Mouse (Mus musculus) left cerebral cortex, adult 6 months (tissue): ENCODE measurements around the gene Adamts17. TPM values are rescaled to one million over a fixed set of nuclear protein-coding genes. Genes with fewer than 3 reads are reported as not detected.

ENCODE experiments used
- long read RNA-seq, 2 experiments: library from polyadenylated mRNA; unstranded; transcript quantifications; one replicate each; pipeline ENCODE4 v2.0.0; 2019 to 2020
- polyA plus RNA-seq: library from polyadenylated mRNA; unstranded; fragments of <200 nt; fragmentation: Nextera tagmentation; gene quantifications from 2 replicates; pipeline ENCODE4 v1.2.3, GENCODE M21; 2021

Adamts17 gene
- polyA plus RNA-seq, result 1.6 and 1.8 TPM in 2 replicates
- long read RNA-seq, experiment 1, partial matches to known transcripts, result 3 of 9 reads
- long read RNA-seq, experiment 1, other reads (novel, unspliced or antisense), result 5 of 9 reads
- long read RNA-seq, experiment 2, partial matches to known transcripts, result 1 of 4 reads
- long read RNA-seq, experiment 2, other reads (novel, unspliced or antisense), result 3 of 4 reads

GRCm38 (mm10) chr7:66839463-66840007 lies at the start of gene Adamts17:
Gene Adamts17 (plus strand): TSS chr7:66839735.

Other genes starting within 250 kb of the Adamts17 start
- 3.1 and 3.7 TPM in 2 replicates for gene Asb7, start 150.1 kb upstream of the Adamts17 start, polyA plus RNA-seq
- 4.7 and 5.7 TPM in 2 replicates for gene Lins1, start 149.8 kb upstream of the Adamts17 start, polyA plus RNA-seq
- 0.13 and 0.29 TPM in 2 replicates for gene Cers3, start 96.2 kb upstream of the Adamts17 start, polyA plus RNA-seq